Mouse (Mus musculus) E14TG2a.4 (cell line): ENCODE measurements around the gene Celf6.

Experiments
- CTCF ChIP-seq: conservative IDR thresholded peaks from 2 replicates; pipeline ENCODE4 v1.5.1; 2014; ENCODE audit warnings: low read length
- NANOG ChIP-seq: IDR thresholded peaks from 2 replicates; pipeline ENCODE4 v1.6.1; 2014; ENCODE audit warnings: borderline replicate concordance, low read length, mixed read lengths

GRCm38 (mm10) chr9:59617307-59617973 lies 39.7 kb downstream of the Celf6 start:
- TF ChIP-seq CTCF (no peak), NANOG (no peak)
